Mouse (Mus musculus) cerebellum, adult 2 months (tissue): ENCODE results near the gene Crim1. TPM values are rescaled to one million over a fixed set of nuclear protein-coding genes. Genes with fewer than 3 reads are reported as not detected.

Experiments
- DNase-seq, 2 experiments: peaks; one replicate each; pipeline ENCODE4 v3.0.0; 2021
- H3K27ac ChIP-seq: fragments of 200-500 bp; 2 replicates; pipeline ENCODE4 v1.5.1; 2012; ENCODE audit warnings: low read length, control low read depth, inconsistent platforms; ENCODE audit not compliant: insufficient read depth
- H3K27me3 ChIP-seq: fragments of 200-500 bp; 2 replicates; pipeline ENCODE4 v1.6.1; 2012; ENCODE audit warnings: inconsistent platforms, mild to moderate bottlenecking, low read length, moderate library complexity; ENCODE audit not compliant: control insufficient read depth, insufficient read depth
- H3K4me1 ChIP-seq: fragments of 200-500 bp; 2 replicates; pipeline ENCODE4 v1.6.1; 2011; ENCODE audit warnings: low read length; ENCODE audit not compliant: control insufficient read depth, insufficient read depth
- H3K4me3 ChIP-seq: fragments of 200-500 bp; replicated peaks from 2 replicates; pipeline ENCODE3; 2011; ENCODE audit warnings: mild to moderate bottlenecking, low read depth, low read length, control low read depth; ENCODE audit not compliant: insufficient read depth
- CTCF ChIP-seq: fragments of 200-500 bp; IDR thresholded peaks from 2 replicates; pipeline ENCODE4 v1.5.1; 2011; ENCODE audit warnings: low read depth, mild to moderate bottlenecking, control low read depth, low read length, moderate library complexity, borderline replicate concordance; ENCODE audit not compliant: insufficient read depth
- POLR2A ChIP-seq: fragments of 200-500 bp; IDR thresholded peaks from 2 replicates; pipeline ENCODE4 v1.6.1; 2011; ENCODE audit warnings: low read length, control low read depth, borderline replicate concordance; ENCODE audit not compliant: insufficient read depth
- WGBS: fragments of 180-500 bp; shearing (Covaris S2); methylation state at CpG from one replicate; pipeline ENCODE4 v1.1.7; 2018; 5-methylcytosine and 5-hydroxymethylcytosine counted together
- polyA plus RNA-seq: library from polyadenylated mRNA; depleted of rRNA; stranded (reverse); fragments of >200 nt; gene quantifications from 2 replicates; pipeline ENCODE4 v1.2.3, GENCODE M21; 2012

Gene Crim1
- polyA plus RNA-seq, 1 experiment, result 34.4 TPM

GRCm38 (mm10) chr17:78317381-78317780 is 117.3 kb downstream of the Crim1 start:
- TF ChIP-seq CTCF (no peak), POLR2A (no peak)
- Histone ChIP-seq H3K4me1 (no peaks in the 10 kb centered on the region), H3K27ac (no peak overlapping the region), H3K4me3 (no peak overlapping the region), H3K27me3 (no peaks in the 10 kb centered on the region; the same call in 1 of the 2 replicates)
- no peak for DNase-seq
- 84% methylated on average over 5 of the region's 5 CpGs for WGBS

GRCm38 (mm10) chr17:78318810-78319209 is 118.8 kb downstream of the Crim1 start:
- no peak for DNase-seq
- WGBS, result 90% methylated on average over 3 of the region's 3 CpGs
- Histone ChIP-seq H3K27me3 (no peaks in the 10 kb centered on the region; the same call in 1 of the 2 replicates), H3K4me3 (no peak overlapping the region), H3K4me1 (no peaks in the 10 kb centered on the region), H3K27ac (no peak overlapping the region)
- no peak for TF ChIP-seq POLR2A
- TF ChIP-seq CTCF, result no peak

- no peak for TF ChIP-seq CTCF
- TF ChIP-seq POLR2A, result no peak
- H3K4me1 ChIP-seq, result no peaks in the 10 kb centered on the region
- 88% methylated on average over 11 of the region's 11 CpGs for WGBS
- no peaks in the 10 kb centered on the region for H3K27me3 ChIP-seq
- H3K4me3 ChIP-seq, result no peak overlapping the region
- no peak overlapping the region for H3K27ac ChIP-seq
- no peak for DNase-seq
Observed at GRCm38 (mm10) chr17:78321216-78321835, 121.3 kb downstream of the Crim1 start.

GRCm38 (mm10) chr17:78322369-78323335 is 122.6 kb downstream of the Crim1 start:
- Histone ChIP-seq H3K4me3 (no peak overlapping the region), H3K27me3 (no peaks in the 10 kb centered on the region), H3K27ac (0 out of 2 replicates have a peak overlapping the region, but pooled peaks have one; percentile 13), H3K4me1 (no peaks in the 10 kb centered on the region)
- 66% methylated on average over 18 of the region's 18 CpGs for WGBS
- TF ChIP-seq POLR2A (no peak), CTCF (no peak)
- DNase-seq, result no peak

- Histone ChIP-seq H3K4me3 (no peak overlapping the region), H3K27ac (no peak overlapping the region), H3K27me3 (no peaks in the 10 kb centered on the region), H3K4me1 (no peaks in the 10 kb centered on the region)
- TF ChIP-seq CTCF, result no peak
- DNase-seq, result no peak
- 70% methylated on average over 7 of the region's 7 CpGs for WGBS
Observed at GRCm38 (mm10) chr17:78325761-78326332, 125.8 kb downstream of the Crim1 start.

GRCm38 (mm10) chr17:78326381-78326780 is 126.3 kb downstream of the Crim1 start:
- Histone ChIP-seq H3K4me3 (no peak overlapping the region), H3K4me1 (no peaks in the 10 kb centered on the region), H3K27ac (no peak overlapping the region), H3K27me3 (no peaks in the 10 kb centered on the region)
- TF ChIP-seq POLR2A (no peak), CTCF (no peak)
- WGBS, result 70% methylated on average over 2 of the region's 2 CpGs
- DNase-seq, result no peak

GRCm38 (mm10) chr17:78327187-78327586 is 127.1 kb downstream of the Crim1 start:
- no peak for DNase-seq
- Histone ChIP-seq H3K27me3 (no peaks in the 10 kb centered on the region), H3K4me1 (no peaks in the 10 kb centered on the region), H3K27ac (no peak overlapping the region), H3K4me3 (no peak overlapping the region)
- TF ChIP-seq POLR2A, result no peak
- TF ChIP-seq CTCF, result no peak
- WGBS, result 82% methylated on average over 4 of the region's 4 CpGs
